27 mouse cellular contexts compared by ENCODE assay signal in the genomic region with DNA sequence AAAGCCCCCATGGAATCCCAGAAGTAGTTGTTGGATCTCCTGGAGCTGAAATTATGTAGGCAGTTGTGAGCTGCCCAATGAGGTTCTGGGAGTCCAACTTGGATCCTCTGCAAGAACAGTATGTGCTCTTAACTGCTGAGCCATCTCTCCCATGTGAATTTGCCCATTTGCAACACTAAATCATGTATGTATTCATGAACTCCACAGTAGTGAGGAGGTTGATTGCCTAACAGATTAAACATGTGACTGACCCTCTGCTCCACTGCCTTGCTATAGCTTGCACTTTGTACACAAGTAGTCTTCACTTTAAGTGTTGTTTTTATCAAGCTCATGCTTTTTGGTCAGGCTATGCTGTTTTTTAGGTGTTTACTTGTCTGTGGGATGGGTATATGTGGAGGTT.
"Had no signal": no experiment of that assay in that cellular context is flagged by ENCODE, and none has a peak within 500 bp of the region (broad histone marks: within the 10 kb centered on the region; RNA-seq: fewer than 3 reads in every experiment).

No protein-coding gene starts in this region.

- H3K4me2 ChIP-seq: heart, embryonic 12.5 days; hindbrain, embryonic 12.5 days; hindbrain, embryonic 14.5 days; intestine, embryonic 15.5 days; kidney, embryonic 15.5 days; limb, embryonic 15.5 days; liver, embryonic 12.5 days had no signal

- H3K27ac ChIP-seq: heart, embryonic 10.5 days; hindbrain, embryonic 10.5 days; hindbrain, embryonic 12.5 days; hindbrain, embryonic 14.5 days; intestine, embryonic 15.5 days; kidney, embryonic 15.5 days; kidney, postnatal 0 days; limb, embryonic 13.5 days; limb, embryonic 15.5 days; liver, embryonic 12.5 days had no signal

- H3K9ac ChIP-seq: heart, embryonic 12.5 days; hindbrain, embryonic 12.5 days; hindbrain, embryonic 14.5 days; intestine, embryonic 15.5 days; kidney, embryonic 15.5 days; limb, embryonic 13.5 days; limb, embryonic 15.5 days; liver, embryonic 12.5 days had no signal

- H3K27me3 ChIP-seq: heart, embryonic 12.5 days; hindbrain, embryonic 12.5 days; intestine, embryonic 15.5 days; kidney, embryonic 15.5 days; limb, embryonic 13.5 days; limb, embryonic 15.5 days; liver, embryonic 12.5 days had no signal

- H3K36me3 ChIP-seq: heart, embryonic 10.5 days; heart, embryonic 12.5 days; hindbrain, embryonic 12.5 days; intestine, embryonic 15.5 days; kidney, embryonic 15.5 days; limb, embryonic 13.5 days; limb, embryonic 15.5 days; liver, embryonic 12.5 days had no signal

- ATAC-seq: hindbrain, embryonic 16.5 days; inflammation-experienced regulatory T-cells, adult 6 months; intestine, embryonic 15.5 days; intestine, postnatal 0 days; liver, embryonic 12.5 days had no signal

- H3K4me3 ChIP-seq: heart, embryonic 10.5 days; heart, embryonic 12.5 days; hindbrain, embryonic 10.5 days; hindbrain, embryonic 12.5 days; intestine, embryonic 15.5 days; kidney, embryonic 15.5 days; limb, embryonic 13.5 days; limb, embryonic 15.5 days; liver, embryonic 12.5 days had no signal

- H3K9me3 ChIP-seq: heart, embryonic 10.5 days; heart, embryonic 12.5 days; hindbrain, embryonic 10.5 days; hindbrain, embryonic 12.5 days; intestine, embryonic 15.5 days; kidney, embryonic 15.5 days; limb, embryonic 13.5 days; limb, embryonic 15.5 days; liver, embryonic 12.5 days had no signal

- DNase-seq: gastrocnemius, adult 2 months; gastrocnemius, postnatal 10 days; gastrocnemius, postnatal 25 days; heart, adult 18-20 months; heart, postnatal 10 days; heart, postnatal 4 days; kidney, adult 18-20 months; kidney, adult 8-10 months; kidney, postnatal 14 days; kidney, postnatal 36 days; layer of hippocampus, adult 9-11 months; layer of hippocampus, postnatal 36 days; left cerebral cortex, postnatal 4 days had no signal
